Mouse (Mus musculus) lung, adult 2 months (tissue): ENCODE results near the gene Parp14. TPM values are rescaled to one million over a fixed set of nuclear protein-coding genes. Genes with fewer than 3 reads are reported as not detected.
A peak's percentile ranks its signal among the peaks of the same experiment; 100 is the strongest.

Experiments
- DNase-seq: peaks from one replicate; pipeline ENCODE4 v3.0.0; 2022
- H3K4me1 ChIP-seq: fragments of 200-500 bp; 2 replicates; pipeline ENCODE4 v1.6.1; 2011; ENCODE audit warnings: low read length; ENCODE audit not compliant: control insufficient read depth, insufficient read depth
- H3K4me3 ChIP-seq: fragments of 200-500 bp; replicated peaks from 2 replicates; pipeline ENCODE3; 2011; ENCODE audit warnings: low read depth, mild to moderate bottlenecking, control low read depth, low read length; ENCODE audit errors: extremely low read depth
- CTCF ChIP-seq: fragments of 200-500 bp; IDR thresholded peaks from 2 replicates; pipeline ENCODE4 v1.5.1; 2011; ENCODE audit warnings: mild to moderate bottlenecking, low read length, control low read depth; ENCODE audit not compliant: insufficient read depth
- POLR2A ChIP-seq: fragments of 200-500 bp; IDR thresholded peaks from 2 replicates; pipeline ENCODE4 v1.6.1; 2011; ENCODE audit warnings: low read depth, mild to moderate bottlenecking, control low read depth, low read length, borderline replicate concordance; ENCODE audit errors: extremely low read depth
- WGBS: fragments of 180-500 bp; shearing (Covaris S2); methylation state at CpG from one replicate; pipeline ENCODE4 v1.1.7; 2018; 5-methylcytosine and 5-hydroxymethylcytosine counted together
- polyA plus RNA-seq: library from polyadenylated mRNA; depleted of rRNA; stranded (reverse); fragments of >200 nt; gene quantifications from 2 replicates; pipeline ENCODE4 v1.2.3, GENCODE M21; 2012

The Parp14 gene
- polyA plus RNA-seq, 1 experiment, result 10.0 TPM

DNA sequence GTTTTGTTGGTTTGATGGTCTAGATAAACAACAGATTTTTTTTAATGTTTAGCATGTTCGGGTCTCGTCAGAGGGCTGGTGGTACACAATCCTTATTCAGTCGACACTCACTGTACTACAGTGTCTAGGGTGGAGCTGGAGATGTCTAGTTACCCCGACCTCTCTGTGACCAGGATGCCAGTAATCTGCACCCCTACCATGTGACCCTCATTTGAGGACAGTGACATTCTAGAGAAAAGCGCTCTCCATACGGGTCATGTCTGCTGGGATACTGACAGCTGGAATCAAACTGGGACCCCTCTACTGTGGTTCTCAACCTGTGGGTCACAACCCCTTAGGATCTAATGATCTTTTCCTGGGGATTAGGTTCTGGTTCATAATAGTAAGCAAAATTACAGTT lies 1.7 kb downstream of the Parp14 start:
- TF ChIP-seq POLR2A (no peak), CTCF (no peak)
- no peak for DNase-seq
- Histone ChIP-seq H3K4me3 (peak overlapping the region; percentile 47), H3K4me1 (peaks cover 13% of the 10 kb centered on the region)
- WGBS, result 35% methylated on average over 6 of the region's 6 CpGs

DNA sequence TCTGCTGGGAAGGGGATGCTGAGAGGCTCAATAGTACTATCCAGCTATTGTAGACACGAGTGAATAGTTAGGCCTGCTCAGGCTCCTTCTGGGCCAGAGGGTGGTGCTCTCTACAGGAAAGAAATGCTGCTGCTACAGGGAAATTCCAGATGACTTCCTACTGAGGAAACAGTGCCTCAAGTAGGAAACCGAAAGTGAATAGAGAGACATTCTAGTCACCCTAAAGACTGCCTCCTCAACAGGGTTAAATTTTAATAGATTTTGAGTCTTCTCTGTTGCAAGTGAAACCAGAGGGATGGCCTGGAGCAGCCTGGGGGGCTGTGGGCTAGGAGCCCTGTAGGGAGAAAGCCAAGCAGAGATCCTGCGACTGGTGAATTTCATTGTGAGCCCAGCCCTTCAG lies 2.2 kb downstream of the Parp14 start:
- TF ChIP-seq CTCF, result peak; percentile 23; the same call in 1 of the 2 replicates
- TF ChIP-seq POLR2A, result no peak

DNA sequence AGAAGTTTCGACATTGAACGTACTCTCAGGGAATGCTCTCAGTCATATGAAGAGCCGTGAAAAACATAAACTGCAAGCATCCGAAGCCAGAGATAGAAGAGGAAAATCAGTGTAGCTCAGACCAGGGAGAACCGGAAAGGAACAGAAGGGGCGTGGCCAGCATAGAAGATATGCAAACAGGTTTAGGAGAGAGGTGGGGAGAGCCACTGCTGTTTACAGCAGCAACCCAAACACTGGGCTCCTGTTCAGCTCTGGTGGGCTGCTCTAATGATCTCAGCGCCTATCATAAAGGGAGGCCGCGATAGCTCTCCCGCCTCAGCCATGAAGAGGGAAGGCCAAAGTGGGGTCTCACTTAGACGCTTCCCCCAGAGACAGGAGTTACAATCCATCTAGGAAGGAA lies 3.6 kb downstream of the Parp14 start:
- no peak for DNase-seq
- 76% methylated on average over 11 of the region's 11 CpGs for WGBS
- no peak overlapping the region for H3K4me3 ChIP-seq
- TF ChIP-seq POLR2A, result no peak
- no peak for TF ChIP-seq CTCF
- peaks cover 13% of the 10 kb centered on the region for H3K4me1 ChIP-seq

More for the DNA sequence above, 2.2 kb downstream of the Parp14 start:
- H3K4me1 ChIP-seq, result peaks cover 13% of the 10 kb centered on the region
- 2% methylated on average over 3 of the region's 3 CpGs for WGBS
- H3K4me3 ChIP-seq, result peak overlapping the region; percentile 31
- DNase-seq, result peak; percentile 46

DNA sequence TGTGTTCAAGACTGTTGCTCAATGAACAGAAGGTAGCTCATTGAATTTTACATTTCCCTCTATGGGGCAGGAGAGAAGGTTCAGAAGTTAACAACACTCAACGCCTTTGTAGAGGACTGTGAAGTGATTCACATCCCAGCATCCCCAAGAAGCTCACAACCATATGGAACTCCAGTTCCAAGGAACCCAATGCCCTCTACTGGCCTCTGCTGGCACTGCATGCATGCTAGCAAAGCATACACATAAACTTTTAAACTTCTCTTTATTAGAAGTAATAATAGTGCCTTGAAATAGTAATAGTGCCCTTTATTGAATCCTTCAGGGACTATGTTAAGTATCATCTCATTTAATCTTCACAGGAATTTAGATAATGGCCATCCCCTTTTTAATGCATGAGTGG lies 9.3 kb downstream of the Parp14 start:
- no peak overlapping the region for H3K4me3 ChIP-seq
- H3K4me1 ChIP-seq, result no peaks in the 10 kb centered on the region
- TF ChIP-seq CTCF, result peak; percentile 57
- no peak for TF ChIP-seq POLR2A
- 89% methylated on average over 1 of the region's 1 CpGs for WGBS
- no peak for DNase-seq

DNA sequence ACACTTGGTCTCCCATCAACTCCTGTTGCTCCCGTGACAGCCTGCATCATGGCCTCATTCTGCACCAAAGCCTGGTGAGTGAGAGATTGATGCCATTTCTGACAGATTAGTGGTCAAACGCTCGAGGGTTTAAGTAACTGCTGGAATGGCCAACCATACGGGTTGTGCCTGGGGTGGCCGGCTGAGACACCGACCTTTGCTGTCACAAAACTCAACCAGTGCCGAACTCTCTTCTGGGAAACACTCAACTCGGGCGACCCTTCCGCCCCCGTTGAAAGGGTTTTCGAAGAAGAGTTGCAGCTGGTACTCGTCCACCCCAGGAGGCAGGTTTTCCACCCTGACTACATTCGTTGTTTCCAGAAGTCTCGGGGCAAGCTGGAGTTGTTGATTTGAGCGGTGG lies 11.1 kb downstream of the Parp14 start:
- no peaks in the 10 kb centered on the region for H3K4me1 ChIP-seq
- WGBS, result 64% methylated on average over 16 of the region's 16 CpGs
- TF ChIP-seq CTCF (no peak), POLR2A (no peak)
- no peak overlapping the region for H3K4me3 ChIP-seq
- no peak for DNase-seq

DNA sequence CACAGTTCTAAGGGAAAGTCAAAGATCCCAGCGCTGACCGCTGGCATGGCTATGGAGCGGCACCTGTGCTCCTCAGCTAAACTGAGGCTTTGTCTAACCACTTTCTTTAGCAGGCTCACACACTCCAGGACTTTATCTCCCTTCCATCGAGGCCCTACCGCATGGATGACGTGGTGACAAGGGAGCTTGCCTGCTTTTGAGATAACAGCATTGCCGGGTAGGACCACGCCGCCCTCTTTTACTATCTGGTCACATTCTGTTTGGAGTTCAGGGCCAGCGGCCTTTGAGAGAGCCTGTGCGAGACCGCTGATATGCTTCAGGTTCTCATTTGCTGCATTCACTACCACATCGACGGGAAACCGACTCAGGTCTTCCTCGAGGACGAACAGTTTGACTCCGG lies 14.6 kb downstream of the Parp14 start:
- DNase-seq, result no peak
- no peak for TF ChIP-seq POLR2A
- no peak for TF ChIP-seq CTCF
- WGBS, result 85% methylated on average over 18 of the region's 18 CpGs
- H3K4me3 ChIP-seq, result no peak overlapping the region
- no peaks in the 10 kb centered on the region for H3K4me1 ChIP-seq

DNA sequence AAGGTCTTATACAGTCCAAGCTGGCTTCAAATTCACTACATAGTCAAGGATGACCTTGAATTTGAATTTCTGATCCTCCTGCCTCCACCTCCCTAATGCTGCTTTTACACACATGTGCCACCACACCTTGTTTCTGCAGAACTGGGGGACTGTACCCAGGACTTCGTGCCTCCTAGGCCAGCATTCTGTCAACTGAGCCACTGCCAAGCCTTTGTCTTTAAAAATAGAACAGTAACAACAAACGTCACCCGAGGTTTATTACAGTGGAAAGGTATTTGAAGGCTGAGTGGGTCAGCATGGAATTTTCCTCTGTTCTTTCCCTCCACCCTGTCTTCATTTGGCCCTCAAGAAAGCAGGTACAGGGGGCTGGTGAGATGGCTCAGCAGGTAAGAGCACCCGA lies 15.5 kb downstream of the Parp14 start:
- no peak for DNase-seq
- TF ChIP-seq CTCF, result no peak
- no peak for TF ChIP-seq POLR2A
- WGBS, result 56% methylated on average over 4 of the region's 4 CpGs
- Histone ChIP-seq H3K4me3 (no peak overlapping the region), H3K4me1 (no peaks in the 10 kb centered on the region)

DNA sequence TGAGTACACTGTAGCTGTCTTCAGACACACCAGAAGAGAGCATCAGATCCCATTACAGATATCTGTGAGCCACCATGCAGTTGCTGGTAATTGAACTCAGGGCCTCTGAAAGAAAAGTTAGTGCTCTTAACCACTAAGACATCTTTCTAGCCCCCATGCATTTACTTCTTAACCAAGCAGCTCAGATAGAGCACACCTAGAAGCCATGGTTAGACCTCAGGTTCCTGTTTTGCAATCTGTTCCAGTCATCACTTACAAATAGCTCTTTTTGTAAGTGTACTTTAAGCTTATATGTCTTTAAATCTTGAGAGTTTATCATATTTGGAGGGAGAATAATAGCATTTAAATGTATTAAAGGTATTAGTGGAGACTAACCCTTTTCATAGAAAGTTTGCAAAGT lies 24.2 kb downstream of the Parp14 start:
- no peak for DNase-seq
- no peaks in the 10 kb centered on the region for H3K4me1 ChIP-seq
- TF ChIP-seq POLR2A (no peak), CTCF (no peak)
- no peak overlapping the region for H3K4me3 ChIP-seq

DNA sequence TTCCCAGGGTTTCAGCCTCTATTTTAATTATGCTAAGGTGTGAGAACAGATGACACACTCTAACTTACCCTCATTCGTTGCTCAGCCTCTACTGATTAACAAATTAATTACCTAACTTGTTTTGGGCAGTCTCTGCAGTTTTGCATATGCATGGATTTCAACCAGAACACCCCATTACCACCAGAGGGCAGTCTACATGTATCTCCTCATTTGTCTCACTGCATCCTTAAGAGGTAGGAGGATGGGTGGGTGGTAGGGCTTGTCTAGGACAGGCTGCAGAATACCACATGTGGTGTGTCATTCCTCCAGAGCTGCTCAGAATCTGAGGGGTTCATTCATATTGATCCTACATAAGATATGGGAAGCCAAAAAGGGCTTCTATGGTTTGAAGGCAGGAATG lies 31.7 kb downstream of the Parp14 start:
- 22% methylated on average over 1 of the region's 1 CpGs for WGBS
- no peaks in the 10 kb centered on the region for H3K4me1 ChIP-seq
- no peak overlapping the region for H3K4me3 ChIP-seq
- TF ChIP-seq POLR2A, result no peak
- TF ChIP-seq CTCF, result no peak
- no peak for DNase-seq

DNA sequence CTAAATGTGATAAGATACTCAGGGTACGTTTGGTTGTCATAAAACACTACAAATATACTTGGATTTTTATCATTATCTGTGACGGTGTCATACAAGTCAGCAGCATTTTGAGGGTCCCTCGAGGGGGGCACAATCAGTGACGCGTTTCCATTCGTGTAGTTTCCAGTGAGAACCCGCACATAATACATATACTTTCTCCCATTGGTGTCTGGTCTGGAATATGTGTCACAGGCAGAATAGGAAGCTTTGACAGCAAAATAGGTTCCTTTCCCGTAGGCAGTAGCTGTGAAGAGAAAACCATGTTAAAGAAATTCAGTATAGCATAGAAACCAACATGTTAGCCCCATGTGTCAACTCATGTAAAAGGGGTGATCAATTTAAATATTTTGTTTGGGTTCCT lies 36.7 kb downstream of the Parp14 start:
- H3K4me1 ChIP-seq, result no peaks in the 10 kb centered on the region
- TF ChIP-seq CTCF (no peak), POLR2A (no peak)
- H3K4me3 ChIP-seq, result no peak overlapping the region
- no peak for DNase-seq
- WGBS, result 84% methylated on average over 8 of the region's 8 CpGs

DNA sequence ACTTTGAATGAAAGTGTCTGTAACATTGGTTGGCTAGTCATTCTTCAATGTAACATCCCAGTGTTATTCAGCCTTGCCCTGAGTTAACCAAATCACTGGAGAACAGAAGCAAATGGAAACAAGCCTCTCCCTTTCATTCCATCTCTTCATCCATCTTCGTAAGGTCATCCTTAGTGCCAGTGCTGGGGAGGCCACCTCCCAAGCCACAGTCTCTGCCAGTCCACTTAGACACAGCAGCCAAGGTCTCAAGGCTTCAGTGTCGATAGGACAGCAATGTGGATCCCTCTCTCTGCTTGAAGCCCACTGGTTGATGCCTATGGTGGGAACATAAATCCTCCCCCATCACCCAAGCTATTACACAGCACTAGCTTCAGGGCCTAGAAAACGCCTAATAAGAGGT lies 38.4 kb downstream of the Parp14 start:
- H3K4me3 ChIP-seq, result no peak overlapping the region
- 74% methylated on average over 3 of the region's 3 CpGs for WGBS
- DNase-seq, result no peak
- TF ChIP-seq POLR2A (no peak), CTCF (no peak)
- H3K4me1 ChIP-seq, result no peaks in the 10 kb centered on the region
